Mouse (Mus musculus): Measurements from ENCODE around the gene Tmprss9.

DNA sequence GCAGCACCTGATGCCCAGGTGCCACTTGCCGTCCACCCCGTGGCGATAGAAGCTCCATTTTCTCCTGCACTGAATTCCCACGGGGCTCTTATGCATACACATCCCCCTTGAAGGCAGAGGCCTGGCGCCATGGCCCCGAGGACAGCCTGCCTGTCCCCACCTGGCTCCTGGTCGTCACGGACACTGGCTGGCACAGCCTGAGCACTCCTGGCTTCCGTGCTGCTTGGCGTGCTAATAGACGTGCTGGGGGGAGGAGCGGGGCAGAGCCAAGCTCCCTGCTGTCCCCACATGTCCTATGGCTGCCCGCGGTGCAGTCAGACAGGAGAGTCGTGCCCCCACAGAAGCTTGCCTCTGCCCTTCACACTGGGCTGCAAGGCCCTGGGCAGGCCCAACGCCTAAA is 7.2 kb upstream of the Tmprss9 start:
- no peak for TF ChIP-seq CTCF (IDR thresholded peaks at IDR 0.05; ENCODE audit: low read depth, low read length)
- TF ChIP-seq POLR2A (IDR thresholded peaks at IDR 0.05; ENCODE audit: extremely low read depth, insufficient read depth, low read length), result no peak

Measured in liver, adult 2 months (tissue).